Mouse (Mus musculus): ENCODE results near the gene Fscb. TPM values are rescaled to one million over a fixed set of nuclear protein-coding genes. Genes with fewer than 3 reads are reported as not detected.

Fscb gene
- not detected for polyA plus RNA-seq (2017; shearing (Covaris generic))

DNA sequence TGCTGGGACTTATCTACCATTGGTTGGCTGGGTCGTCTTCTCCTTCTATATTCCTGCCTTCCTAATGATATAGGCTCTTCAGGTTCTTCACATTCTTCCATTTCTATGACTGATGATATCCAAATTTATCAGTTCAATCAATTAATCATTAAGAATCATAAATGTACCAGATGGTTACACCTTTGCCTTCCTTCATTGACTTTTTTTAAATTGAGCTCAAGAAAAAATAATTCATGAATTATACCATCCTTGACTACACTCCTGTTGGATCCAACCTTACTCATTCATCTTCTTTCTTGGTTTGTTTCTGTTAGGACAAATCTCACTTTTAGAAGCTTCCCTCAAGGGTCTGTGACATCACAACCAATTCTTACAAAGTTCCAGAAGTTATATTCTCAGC, at the start of gene Fscb:
TSS of gene Fscb (minus strand) at position 101 of the 400 bp plus-strand sequence.

All from CD4-positive, CD25-positive, alpha-beta regulatory T cell (primary cell).